Mouse (Mus musculus): ENCODE measurements around the gene Duxbl1. TPM values are rescaled to one million over a fixed set of nuclear protein-coding genes. Genes with fewer than 3 reads are reported as not detected.
"Not testable (repeated sequence)": the region's sequence is repeated elsewhere in the genome, so short reads cannot be mapped to it uniquely, and the experiment has no call there.

The Duxbl1 gene
- polyA plus RNA-seq, 1 experiment from 2014 or later = 1.2 TPM

- WGBS = no CpG with 5 or more reads among the region's 6 CpGs
- not testable (repeated sequence) for H3K4me2 ChIP-seq; ATAC-seq (replicated peaks; ENCODE audit: low FRiP score); H3K36me3 ChIP-seq; H3K9me3 ChIP-seq (replicated peaks); H3K27me3 ChIP-seq; H3K9ac ChIP-seq; H3K27ac ChIP-seq; H3K4me3 ChIP-seq (replicated peaks); H3K4me1 ChIP-seq
Measured at GRCm38 (mm10) chr14:26035439-26035838, 57.1 kb downstream of the Duxbl1 start.

Other genes with a start within 250 kb of the Duxbl1 start
- 18.3 and 21.0 TPM in 2 replicates for gene Zcchc24, start 209.5 kb upstream of the Duxbl1 start, polyA plus RNA-seq (2015; fragmentation: Nextera tagmentation; extraction: Ambion mirVana)
- gene Anxa11, start 136.4 kb upstream of the Duxbl1 start, polyA plus RNA-seq (2015; fragmentation: Nextera tagmentation; extraction: Ambion mirVana) = 46.1 and 46.6 TPM in 2 replicates
- 0.57 and 2.4 TPM in 2 replicates for gene Plac9a, start 75.5 kb upstream of the Duxbl1 start, polyA plus RNA-seq (2015; fragmentation: Nextera tagmentation; extraction: Ambion mirVana)
- gene Tmem254a, start 50.9 kb upstream of the Duxbl1 start, polyA plus RNA-seq (2015; fragmentation: Nextera tagmentation; extraction: Ambion mirVana) = 3.3 and 4.1 TPM in 2 replicates
- gene Cphx1, start 40.3 kb upstream of the Duxbl1 start, polyA plus RNA-seq (2015; fragmentation: Nextera tagmentation; extraction: Ambion mirVana) = 0.15 TPM in 1 of 2 replicates, not detected in the other
- gene Gm9780, start 64.1 kb downstream of the Duxbl1 start, polyA plus RNA-seq (2015; fragmentation: Nextera tagmentation; extraction: Ambion mirVana) = 22.3 and 36.1 TPM in 2 replicates
- 30.3 and 33.2 TPM in 2 replicates for gene Tmem254c, start 88.8 kb downstream of the Duxbl1 start, polyA plus RNA-seq (2015; fragmentation: Nextera tagmentation; extraction: Ambion mirVana)
- gene Cphx2, start 102.9 kb downstream of the Duxbl1 start, polyA plus RNA-seq (2015; fragmentation: Nextera tagmentation; extraction: Ambion mirVana) = not detected in 2 replicates
- gene Cphx3, start 103.7 kb downstream of the Duxbl1 start, polyA plus RNA-seq (2015; fragmentation: Nextera tagmentation; extraction: Ambion mirVana) = 0.12 TPM in 1 of 2 replicates, not detected in the other
- gene Duxbl2, start 139.8 kb downstream of the Duxbl1 start, polyA plus RNA-seq (2015; fragmentation: Nextera tagmentation; extraction: Ambion mirVana) = not detected in 2 replicates
- 34.4 and 35.7 TPM in 2 replicates for gene Plac9b, start 203.9 kb downstream of the Duxbl1 start, polyA plus RNA-seq (2015; fragmentation: Nextera tagmentation; extraction: Ambion mirVana)
- 37.1 and 44.4 TPM in 2 replicates for gene Tmem254b, start 228.5 kb downstream of the Duxbl1 start, polyA plus RNA-seq (2015; fragmentation: Nextera tagmentation; extraction: Ambion mirVana)

Measured in kidney, embryonic 15.5 days (tissue).